Mouse (Mus musculus): Measurements from ENCODE around the gene Tspear. TPM values are rescaled to one million over a fixed set of nuclear protein-coding genes. Genes with fewer than 3 reads are reported as not detected.
"Not testable (repeated sequence)": the region's sequence is repeated elsewhere in the genome, so short reads cannot be mapped to it uniquely, and the experiment has no call there.

The Tspear gene
- polyA plus RNA-seq, 1 experiment, result 0.55 TPM

GRCm38 (mm10) chr10:77709831-77710230, 23.5 kb downstream of the Tspear start:
- 77% methylated on average over 3 of the region's 3 CpGs for WGBS
- H3K4me1 ChIP-seq (ENCODE audit: control insufficient read depth, insufficient read depth, insufficient read length), result peaks cover 8% of the 10 kb centered on the region

GRCm38 (mm10) chr10:77711157-77711556, 24.8 kb downstream of the Tspear start, which contains the start of gene Gm10024:
Gm10024 (plus strand) TSS chr10:77711457.
- DNase-seq (ENCODE audit: low read depth in 1 of 2, low spot score in 2 of 2); H3K27me3 ChIP-seq (ENCODE audit: control insufficient read depth, insufficient read depth, low read length); H3K36me3 ChIP-seq (ENCODE audit: control insufficient read depth, insufficient read depth, low read length); H3K4me3 ChIP-seq (ENCODE audit: extremely low read depth, insufficient read depth, insufficient read length); H3K4me1 ChIP-seq (ENCODE audit: control insufficient read depth, insufficient read depth, insufficient read length); H3K27ac ChIP-seq (ENCODE audit: insufficient read depth, low read length): not testable (repeated sequence)

More at GRCm38 (mm10) chr10:77709831-77710230, 23.5 kb downstream of the Tspear start:
- no peak overlapping the region for H3K4me3 ChIP-seq (ENCODE audit: extremely low read depth, insufficient read depth, insufficient read length)
- no peak for DNase-seq (ENCODE audit: low read depth in 1 of 2, low spot score in 2 of 2)
- no peak overlapping the region for H3K27ac ChIP-seq (ENCODE audit: insufficient read depth, low read length)
- H3K36me3 ChIP-seq (ENCODE audit: control insufficient read depth, insufficient read depth, low read length), result no peaks in the 10 kb centered on the region
- no peaks in the 10 kb centered on the region for H3K27me3 ChIP-seq (ENCODE audit: control insufficient read depth, insufficient read depth, low read length)
- TF ChIP-seq POLR2A (IDR thresholded peaks at IDR 0.05; ENCODE audit: low read depth, low read length) (no peak), CTCF (IDR thresholded peaks at IDR 0.05; ENCODE audit: extremely low read depth, insufficient read depth, insufficient read length, insufficient replicate concordance) (no peak)

GRCm38 (mm10) chr10:77713734-77714133, 27.4 kb downstream of the Tspear start:
- no peaks in the 10 kb centered on the region for H3K27me3 ChIP-seq (ENCODE audit: control insufficient read depth, insufficient read depth, low read length)
- H3K36me3 ChIP-seq (ENCODE audit: control insufficient read depth, insufficient read depth, low read length), result no peaks in the 10 kb centered on the region
- TF ChIP-seq POLR2A (IDR thresholded peaks at IDR 0.05; ENCODE audit: low read depth, low read length) (no peak), CTCF (IDR thresholded peaks at IDR 0.05; ENCODE audit: extremely low read depth, insufficient read depth, insufficient read length, insufficient replicate concordance) (no peak)
- no peak for DNase-seq (ENCODE audit: low read depth in 1 of 2, low spot score in 2 of 2)
- H3K27ac ChIP-seq (ENCODE audit: insufficient read depth, low read length), result no peak overlapping the region
- H3K4me1 ChIP-seq (ENCODE audit: control insufficient read depth, insufficient read depth, insufficient read length), result peaks cover 8% of the 10 kb centered on the region
- 12% methylated on average over 4 of the region's 4 CpGs for WGBS
- no peak overlapping the region for H3K4me3 ChIP-seq (ENCODE audit: extremely low read depth, insufficient read depth, insufficient read length)

GRCm38 (mm10) chr10:77715507-77715906, 29.1 kb downstream of the Tspear start, which contains the start of gene Gm10142:
Gm10142 (plus strand) TSS chr10:77715807.
- Histone ChIP-seq H3K27me3 (ENCODE audit: control insufficient read depth, insufficient read depth, low read length) (no peaks in the 10 kb centered on the region), H3K4me1 (ENCODE audit: control insufficient read depth, insufficient read depth, insufficient read length) (peaks cover 8% of the 10 kb centered on the region), H3K27ac (ENCODE audit: insufficient read depth, low read length) (no peak within 1 kb of the TSS), H3K36me3 (ENCODE audit: control insufficient read depth, insufficient read depth, low read length) (no peaks in the 10 kb centered on the region), H3K4me3 (ENCODE audit: extremely low read depth, insufficient read depth, insufficient read length) (no peak within 1 kb of the TSS)
- WGBS, result 88% methylated on average over 1 of the region's 1 CpGs
- DNase-seq (ENCODE audit: low read depth in 1 of 2, low spot score in 2 of 2), result no peak
- TF ChIP-seq CTCF (IDR thresholded peaks at IDR 0.05; ENCODE audit: extremely low read depth, insufficient read depth, insufficient read length, insufficient replicate concordance) (no peak), POLR2A (IDR thresholded peaks at IDR 0.05; ENCODE audit: low read depth, low read length) (no peak)

- WGBS, result 89% methylated on average over 1 of the region's 1 CpGs
- not testable (repeated sequence) for H3K4me1 ChIP-seq (ENCODE audit: control insufficient read depth, insufficient read depth, insufficient read length); DNase-seq (ENCODE audit: low read depth in 1 of 2, low spot score in 2 of 2); H3K4me3 ChIP-seq (ENCODE audit: extremely low read depth, insufficient read depth, insufficient read length); H3K36me3 ChIP-seq (ENCODE audit: control insufficient read depth, insufficient read depth, low read length); H3K27ac ChIP-seq (ENCODE audit: insufficient read depth, low read length); H3K27me3 ChIP-seq (ENCODE audit: control insufficient read depth, insufficient read depth, low read length)
Observed at GRCm38 (mm10) chr10:77720299-77720698, 33.9 kb downstream of the Tspear start, which contains the start of gene Krtap12-1. Krtap12-1 (plus strand) TSS chr10:77720599.

GRCm38 (mm10) chr10:77724855-77725254, 38.5 kb downstream of the Tspear start:
- no peaks in the 10 kb centered on the region for H3K36me3 ChIP-seq (ENCODE audit: control insufficient read depth, insufficient read depth, low read length)
- H3K4me1 ChIP-seq (ENCODE audit: control insufficient read depth, insufficient read depth, insufficient read length), result no peaks in the 10 kb centered on the region
- no peak overlapping the region for H3K27ac ChIP-seq (ENCODE audit: insufficient read depth, low read length)
- no peaks in the 10 kb centered on the region for H3K27me3 ChIP-seq (ENCODE audit: control insufficient read depth, insufficient read depth, low read length)
- TF ChIP-seq CTCF (IDR thresholded peaks at IDR 0.05; ENCODE audit: extremely low read depth, insufficient read depth, insufficient read length, insufficient replicate concordance), result no peak
- TF ChIP-seq POLR2A (IDR thresholded peaks at IDR 0.05; ENCODE audit: low read depth, low read length), result no peak
- H3K4me3 ChIP-seq (ENCODE audit: extremely low read depth, insufficient read depth, insufficient read length), result no peak overlapping the region
- DNase-seq (ENCODE audit: low read depth in 1 of 2, low spot score in 2 of 2), result no peak
- WGBS, result 78% methylated on average over 8 of the region's 8 CpGs

GRCm38 (mm10) chr10:77726186-77726585, 39.8 kb downstream of the Tspear start, which contains the start of gene Gm10100:
Gm10100 (plus strand) TSS chr10:77726486.
- TF ChIP-seq POLR2A (IDR thresholded peaks at IDR 0.05; ENCODE audit: low read depth, low read length), result no peak
- no peak for TF ChIP-seq CTCF (IDR thresholded peaks at IDR 0.05; ENCODE audit: extremely low read depth, insufficient read depth, insufficient read length, insufficient replicate concordance)
- Histone ChIP-seq H3K4me3 (ENCODE audit: extremely low read depth, insufficient read depth, insufficient read length) (no peak within 1 kb of the TSS), H3K27ac (ENCODE audit: insufficient read depth, low read length) (no peak within 1 kb of the TSS), H3K27me3 (ENCODE audit: control insufficient read depth, insufficient read depth, low read length) (no peaks in the 10 kb centered on the region), H3K4me1 (ENCODE audit: control insufficient read depth, insufficient read depth, insufficient read length) (no peaks in the 10 kb centered on the region), H3K36me3 (ENCODE audit: control insufficient read depth, insufficient read depth, low read length) (no peaks in the 10 kb centered on the region)
- 30% methylated on average over 3 of the region's 3 CpGs for WGBS
- DNase-seq (ENCODE audit: low read depth in 1 of 2, low spot score in 2 of 2), result no peak
